Mouse (Mus musculus) stomach, postnatal 0 days (tissue): ENCODE data around the gene Mettl23.

Experiments
- CTCF ChIP-seq: IDR thresholded peaks from 2 replicates; pipeline ENCODE4 v1.5.1; 2016; ENCODE audit warnings: antibody characterized with exemption, low read depth, mild to moderate bottlenecking, moderate library complexity
- EP300 ChIP-seq: optimal IDR thresholded peaks from 2 replicates; pipeline ENCODE3; 2016; ENCODE audit warnings: antibody characterized with exemption

GRCm38 (mm10) chr11:116809520-116809919 is 33.6 kb upstream of the Mettl23 start:
- TF ChIP-seq CTCF (no peak), EP300 (no peak)
